Mouse (Mus musculus) forebrain, embryonic 13.5 days (tissue): ENCODE results near the gene Xlr3a. TPM values are rescaled to one million over a fixed set of nuclear protein-coding genes. Genes with fewer than 3 reads are reported as not detected.

Source experiments
- ATAC-seq: fragments of 200-750 bp; cut with Nextera tagmentation; 2 replicates; pipeline ENCODE4 v1.8.0; 2017
- H3K27ac ChIP-seq: fragments of 300-500 bp; sonication (generic); 2 replicates; pipeline ENCODE4 v1.5.1; 2015; ENCODE audit warnings: inconsistent platforms, mild to moderate bottlenecking, moderate library complexity
- H3K27me3 ChIP-seq: fragments of 300-500 bp; sonication (generic); 2 replicates; pipeline ENCODE4 v1.6.1; 2015; ENCODE audit warnings: mild to moderate bottlenecking, inconsistent platforms
- H3K36me3 ChIP-seq: fragments of 300-500 bp; sonication (generic); 2 replicates; pipeline ENCODE4 v1.6.1; 2015; ENCODE audit warnings: mild to moderate bottlenecking, inconsistent platforms; ENCODE audit not compliant: poor library complexity, severe bottlenecking
- H3K4me1 ChIP-seq: fragments of 300-500 bp; sonication (generic); 2 replicates; pipeline ENCODE4 v1.6.1; 2015; ENCODE audit warnings: inconsistent platforms
- H3K4me2 ChIP-seq: fragments of 300-500 bp; sonication (generic); 2 replicates; pipeline ENCODE4 v1.6.1; 2015; ENCODE audit warnings: inconsistent platforms, mild to moderate bottlenecking, moderate library complexity
- H3K4me3 ChIP-seq: fragments of 300-500 bp; sonication (generic); 2 replicates; pipeline ENCODE4 v1.5.1; 2015; ENCODE audit warnings: mild to moderate bottlenecking, inconsistent platforms
- H3K9ac ChIP-seq: fragments of 300-500 bp; sonication (generic); 2 replicates; pipeline ENCODE4 v1.6.1; 2015; ENCODE audit warnings: mild to moderate bottlenecking, inconsistent platforms
- H3K9me3 ChIP-seq: fragments of 300-500 bp; sonication (generic); replicated peaks from 2 replicates; pipeline ENCODE4 v1.6.1; 2016; ENCODE audit warnings: inconsistent platforms
- WGBS: fragments of 180-500 bp; shearing (Covaris S2); methylation state at CpG from one replicate; pipeline ENCODE4 v1.1.7; 2015; 5-methylcytosine and 5-hydroxymethylcytosine counted together
- polyA plus RNA-seq: library from polyadenylated mRNA; unstranded; fragments of >200 nt; fragmentation: Nextera tagmentation; extraction: Ambion mirVana; gene quantifications from 2 replicates; pipeline ENCODE4 v1.2.1, GENCODE M21; 2015

The Xlr3a gene
- polyA plus RNA-seq, 1 experiment from 2014 or later, result 3.4 TPM

DNA sequence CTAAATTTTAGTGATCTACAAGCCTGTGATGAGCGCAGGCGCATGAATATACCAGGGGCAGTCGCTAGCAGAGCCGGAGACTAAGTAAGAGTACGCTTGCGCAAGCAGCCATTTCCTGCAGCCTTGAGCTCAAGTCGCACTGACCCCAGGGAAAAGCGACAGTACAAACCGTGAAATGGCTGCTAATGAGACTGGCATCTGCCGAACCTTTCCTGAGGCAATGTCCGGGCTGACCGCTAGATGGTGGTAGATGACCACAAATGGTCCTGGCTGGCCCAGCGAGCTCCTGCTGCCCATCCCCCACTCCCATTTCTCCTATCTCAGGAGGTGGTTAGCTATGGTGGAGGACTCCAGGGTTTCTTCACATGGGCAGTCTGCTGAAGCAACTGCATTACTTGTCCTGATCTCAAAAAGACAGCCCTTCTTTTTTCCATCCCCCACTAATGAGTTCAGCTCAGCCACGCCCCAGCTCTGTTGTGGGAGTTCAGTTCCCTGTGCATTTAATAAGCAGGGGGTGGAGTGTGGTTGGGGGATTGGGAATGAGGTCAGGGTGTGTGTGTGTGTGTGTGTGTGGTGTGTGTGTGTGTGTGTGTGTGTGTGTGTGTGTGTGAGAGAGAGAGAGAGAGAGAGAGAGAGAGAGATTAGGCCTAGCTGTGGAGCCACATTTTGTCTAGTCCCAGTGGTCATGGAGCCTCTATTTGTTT is 42.9 kb downstream of the Xlr3a start:
- no peak overlapping the region for H3K9ac ChIP-seq
- H3K4me1 ChIP-seq, result no peaks in the 10 kb centered on the region
- WGBS, result 12% methylated on average over 14 of the region's 14 CpGs
- no peak overlapping the region for H3K27ac ChIP-seq
- no peaks in the 10 kb centered on the region for H3K9me3 ChIP-seq
- no peaks in the 10 kb centered on the region for H3K36me3 ChIP-seq
- H3K27me3 ChIP-seq, result no peaks in the 10 kb centered on the region
- no peak overlapping the region for H3K4me3 ChIP-seq
- peak overlapping the region; percentile 28 for H3K4me2 ChIP-seq
- peak; percentile 98 for ATAC-seq

DNA sequence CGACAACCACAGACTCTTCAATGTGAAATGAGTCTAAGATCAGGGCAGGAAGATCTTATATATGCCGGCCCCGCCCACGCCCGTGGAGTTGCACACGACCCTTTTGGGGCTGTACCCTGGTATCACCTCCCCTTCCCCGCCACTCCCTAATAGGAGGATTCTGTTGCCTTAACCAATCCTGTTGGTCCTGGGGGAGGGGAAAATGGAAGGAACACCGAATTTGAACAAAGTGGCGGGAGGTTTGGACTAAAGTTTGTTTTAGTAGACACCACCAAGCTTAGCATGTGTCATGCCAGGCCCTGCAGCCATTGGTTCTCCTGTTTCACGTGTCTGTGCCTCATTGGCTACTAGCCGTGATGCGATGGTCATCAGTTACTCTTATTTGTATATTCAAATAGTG is 57.2 kb downstream of the Xlr3a start:
- Histone ChIP-seq H3K27ac (no peak overlapping the region), H3K4me3 (no peak overlapping the region), H3K9ac (no peak overlapping the region), H3K27me3 (no peaks in the 10 kb centered on the region), H3K4me2 (no peak overlapping the region), H3K9me3 (no peaks in the 10 kb centered on the region), H3K36me3 (no peaks in the 10 kb centered on the region), H3K4me1 (no peaks in the 10 kb centered on the region)
- ATAC-seq, result no peak
- WGBS, result 91% methylated on average over 12 of the region's 12 CpGs

DNA sequence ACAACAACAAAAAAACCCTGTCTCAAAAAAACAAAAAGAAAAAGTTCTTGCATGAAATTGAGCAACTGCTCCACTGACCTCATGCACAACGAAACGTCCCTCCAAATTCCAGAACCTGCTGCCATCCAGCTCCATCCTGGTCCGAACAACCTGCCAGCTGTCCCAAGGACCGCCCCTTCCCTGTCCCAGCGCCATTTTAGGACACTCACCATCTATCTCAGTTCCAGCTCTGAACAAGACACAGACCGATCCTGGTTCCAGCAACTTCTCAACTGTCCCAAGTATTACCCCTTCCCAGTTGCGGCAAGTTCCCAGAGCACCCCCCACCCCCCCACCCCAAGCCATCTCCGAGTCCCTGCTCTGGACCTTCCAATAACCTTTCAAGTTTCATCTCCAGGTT is 58.1 kb downstream of the Xlr3a start:
- Histone ChIP-seq H3K27me3 (no peaks in the 10 kb centered on the region), H3K27ac (no peak overlapping the region), H3K36me3 (no peaks in the 10 kb centered on the region), H3K9ac (no peak overlapping the region), H3K4me2 (no peak overlapping the region), H3K4me1 (no peaks in the 10 kb centered on the region), H3K4me3 (no peak overlapping the region), H3K9me3 (no peaks in the 10 kb centered on the region)
- no peak for ATAC-seq
- WGBS, result 81% methylated on average over 8 of the region's 8 CpGs

DNA sequence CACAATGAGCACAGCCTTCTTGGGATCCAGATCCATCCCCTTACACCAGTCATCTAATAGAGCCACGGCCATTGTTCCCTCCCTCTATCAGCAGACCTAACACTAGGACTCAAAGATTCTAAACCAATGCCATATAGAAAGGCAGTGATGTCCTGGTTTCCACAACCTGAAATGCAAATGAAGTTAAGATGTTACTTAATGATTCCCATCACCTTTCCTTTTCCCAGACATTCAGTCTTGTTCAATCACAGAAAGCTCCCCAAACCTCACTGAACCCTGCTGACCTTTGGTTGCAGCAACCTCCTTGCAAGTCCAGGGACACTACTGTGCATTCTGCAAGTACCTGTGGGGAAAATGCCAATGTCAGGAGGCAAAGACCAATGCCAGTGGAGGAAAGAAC is 59.9 kb downstream of the Xlr3a start, which contains the start of gene Pnma5:
Pnma5 (minus strand) TSS at position 101 of the 400 bp plus-strand sequence.
- WGBS, result 79% methylated on average over 1 of the region's 1 CpGs
- Histone ChIP-seq H3K4me3 (no peak within 1 kb of the TSS), H3K27me3 (no peaks in the 10 kb centered on the region), H3K36me3 (no peaks in the 10 kb centered on the region), H3K9ac (no peak within 1 kb of the TSS), H3K4me2 (no peak within 1 kb of the TSS), H3K4me1 (no peaks in the 10 kb centered on the region), H3K27ac (no peak within 1 kb of the TSS), H3K9me3 (no peaks in the 10 kb centered on the region)
- ATAC-seq, result no peak

Other genes starting within 250 kb of the Xlr3a start
- gene Cetn2, start 178.7 kb downstream of the Xlr3a start, polyA plus RNA-seq, result 104 TPM in 2 replicates
- gene Nsdhl, start 178.5 kb downstream of the Xlr3a start, polyA plus RNA-seq, result 37.4 and 39.1 TPM in 2 replicates
- 0.67 and 0.86 TPM in 2 replicates for gene Zfp185, start 109.8 kb downstream of the Xlr3a start, polyA plus RNA-seq
- not detected in 2 replicates for gene Pnma5, start 60.0 kb downstream of the Xlr3a start, polyA plus RNA-seq
- gene Pnma3, start 32.3 kb downstream of the Xlr3a start, polyA plus RNA-seq, result 1.7 and 1.9 TPM in 2 replicates
- 0.23 and 0.49 TPM in 2 replicates for gene Xlr4a, start 14.6 kb downstream of the Xlr3a start, polyA plus RNA-seq
- 0.32 and 1.0 TPM in 2 replicates for gene Gm14685, start 20.0 kb upstream of the Xlr3a start, polyA plus RNA-seq
- gene Xlr5b, start 51.7 kb upstream of the Xlr3a start, polyA plus RNA-seq, result not detected in 2 replicates
- 0.21 and 0.53 TPM in 2 replicates for gene DXBay18, start 52.4 kb upstream of the Xlr3a start, polyA plus RNA-seq
- gene Spin2d, start 79.9 kb upstream of the Xlr3a start, polyA plus RNA-seq, result not detected in 2 replicates
- gene Xlr3b, start 95.1 kb upstream of the Xlr3a start, polyA plus RNA-seq, result 12.1 and 12.3 TPM in 2 replicates
- gene Xlr4b, start 117.2 kb upstream of the Xlr3a start, polyA plus RNA-seq, result 0.25 and 0.43 TPM in 2 replicates
- gene F8a, start 131.2 kb upstream of the Xlr3a start, polyA plus RNA-seq, result 21.6 and 22.2 TPM in 2 replicates
- gene Xlr4c, start 146.0 kb upstream of the Xlr3a start, polyA plus RNA-seq, result not detected in 2 replicates
- not detected in 2 replicates for gene Xlr3c, start 168.3 kb upstream of the Xlr3a start, polyA plus RNA-seq
- gene Xlr5a, start 195.9 kb upstream of the Xlr3a start, polyA plus RNA-seq, result not detected in 2 replicates
- not detected in 2 replicates for gene Xlr5c, start 195.9 kb upstream of the Xlr3a start, polyA plus RNA-seq
- not detected in 2 replicates for gene Gm45015, start 239.7 kb upstream of the Xlr3a start, polyA plus RNA-seq
- 10.6 and 12.7 TPM in 2 replicates for gene Zfp275, start 245.5 kb upstream of the Xlr3a start, polyA plus RNA-seq